Mouse (Mus musculus): ENCODE results near the gene Fxn.

The Fxn gene

GRCm38 (mm10) chr19:24293537-24293936 is 13.1 kb upstream of the Fxn start:
- DNase-seq = no peak

- peak; percentile 76 for DNase-seq
Observed at GRCm38 (mm10) chr19:24284187-24284586, 3.8 kb upstream of the Fxn start.

- no peak for DNase-seq
Observed at GRCm38 (mm10) chr19:24281288-24281980, 1.0 kb upstream of the Fxn start.

GRCm38 (mm10) chr19:24279706-24280600 is 452 bp downstream of the Fxn start:
- peak; percentile 80 for DNase-seq

GRCm38 (mm10) chr19:24278859-24279258 is 1.5 kb downstream of the Fxn start:
- DNase-seq = no peak

GRCm38 (mm10) chr19:24274281-24274680 is 6.1 kb downstream of the Fxn start:
- no peak for DNase-seq

- peak; percentile 91 for DNase-seq
Observed at GRCm38 (mm10) chr19:24271746-24272426, 8.5 kb downstream of the Fxn start.

GRCm38 (mm10) chr19:24271326-24271725 is 9.1 kb downstream of the Fxn start:
- peak; percentile 54 for DNase-seq

GRCm38 (mm10) chr19:24268531-24268930 is 11.9 kb downstream of the Fxn start:
- no peak for DNase-seq

GRCm38 (mm10) chr19:24266046-24266830 is 14.2 kb downstream of the Fxn start:
- DNase-seq = no peak

- DNase-seq = peak; percentile 93
Observed at GRCm38 (mm10) chr19:24264991-24265390, 15.4 kb downstream of the Fxn start.

- DNase-seq = no peak
Observed at GRCm38 (mm10) chr19:24262736-24263135, 17.7 kb downstream of the Fxn start.

GRCm38 (mm10) chr19:24259390-24260351 is 20.7 kb downstream of the Fxn start:
- DNase-seq = peak; percentile 70

GRCm38 (mm10) chr19:24258368-24258767 is 22.0 kb downstream of the Fxn start:
- DNase-seq = peak; percentile 61

- no peak for DNase-seq
Observed at GRCm38 (mm10) chr19:24257962-24258361, 22.4 kb downstream of the Fxn start.

GRCm38 (mm10) chr19:24253657-24254260 is 26.6 kb downstream of the Fxn start:
- no peak for DNase-seq

GRCm38 (mm10) chr19:24251869-24252268 is 28.5 kb downstream of the Fxn start:
- DNase-seq = peak; percentile 79

GRCm38 (mm10) chr19:24243340-24243739 is 37.1 kb downstream of the Fxn start:
- DNase-seq = no peak

GRCm38 (mm10) chr19:24241799-24242546 is 38.4 kb downstream of the Fxn start:
- DNase-seq = no peak

- DNase-seq = no peak
Observed at GRCm38 (mm10) chr19:24241271-24241670, 39.1 kb downstream of the Fxn start.

All from lung, postnatal 10 days (tissue).